ENCODE assay signal across 9 mouse cellular contexts in the genomic region with DNA sequence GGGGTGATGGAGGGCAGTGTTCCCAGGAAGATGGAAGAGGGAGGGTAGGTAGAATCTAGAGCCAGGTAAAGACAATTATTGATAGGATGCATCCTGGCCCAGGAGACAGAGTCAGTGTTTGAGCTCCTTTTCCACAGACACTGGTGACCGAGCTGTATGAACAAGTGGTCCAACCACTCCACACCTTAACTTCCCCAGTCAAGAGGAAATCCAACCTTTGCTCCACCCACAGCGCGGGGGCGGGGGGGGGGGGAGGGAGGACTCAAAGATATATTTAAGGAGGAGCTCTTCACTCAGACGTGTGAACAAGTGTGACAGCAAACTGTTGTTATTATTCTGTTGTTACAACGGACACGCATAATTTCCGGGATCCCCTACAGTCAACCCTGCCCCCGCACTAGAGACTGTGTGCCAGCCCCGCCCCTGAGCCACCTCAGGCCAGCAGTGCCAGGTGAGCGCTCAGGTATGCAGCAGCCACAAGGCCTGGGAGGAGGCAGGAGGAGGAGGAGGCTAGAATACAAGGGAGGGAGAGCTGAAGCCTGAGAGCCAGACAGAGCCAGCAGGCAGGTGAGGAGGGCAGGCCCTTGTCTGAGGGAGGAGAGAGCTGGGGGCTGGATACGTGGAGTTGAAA. TPM values are rescaled to one million over a fixed set of nuclear protein-coding genes. Genes with fewer than 3 reads are reported as not detected.
A peak's percentile ranks its signal among the peaks of the same experiment; 100 is the strongest.
DNase-seq lines count a peak whose midpoint lies in the region; ATAC-seq and TF ChIP-seq lines count a peak whose summit lies in the region.
"Had no signal": no experiment of that assay in that cellular context is flagged by ENCODE, and none has a peak within 500 bp of the region (broad histone marks: within the 10 kb centered on the region; RNA-seq: fewer than 3 reads in every experiment).

No protein-coding gene starts in this region.

- ATAC-seq in heart, embryonic 13.5 days (ENCODE audit: extremely low read depth, insufficient number of reproducible peaks, low FRiP score, low TSS enrichment) = peak; percentile 2; the same call in 1 of the 2 replicates
- ATAC-seq in heart, embryonic 12.5 days (ENCODE audit: insufficient number of reproducible peaks, low FRiP score) = no peak
- ATAC-seq in intestine, embryonic 15.5 days = peak; percentile 92
- ATAC-seq in stomach, embryonic 14.5 days (ENCODE audit: insufficient number of reproducible peaks, insufficient read depth, low FRiP score, low read depth) = peak; percentile 88
- ATAC-seq in forebrain, embryonic 15.5 days (replicated peaks) = no peak

- no peak for TF ChIP-seq CTCF in lung, adult 2 months (IDR thresholded peaks at IDR 0.05; ENCODE audit: insufficient read depth, low read length)

- no peak overlapping the region for H3K27ac ChIP-seq in heart, embryonic 13.5 days (replicated peaks)
- no peak overlapping the region for H3K27ac ChIP-seq in heart, embryonic 12.5 days (ENCODE audit: poor library complexity, severe bottlenecking)
- no peak overlapping the region for H3K27ac ChIP-seq in intestine, embryonic 15.5 days
- H3K27ac ChIP-seq in stomach, embryonic 14.5 days (ENCODE audit: low read length) = peak overlapping the region; percentile 75
- H3K27ac ChIP-seq in forebrain, embryonic 15.5 days (replicated peaks) = no peak overlapping the region

- H3K9me3 ChIP-seq in heart, embryonic 13.5 days = no peaks in the 10 kb centered on the region
- no peaks in the 10 kb centered on the region for H3K9me3 ChIP-seq in heart, embryonic 12.5 days (replicated peaks)
- H3K9me3 ChIP-seq in intestine, embryonic 15.5 days = no peaks in the 10 kb centered on the region
- no peaks in the 10 kb centered on the region for H3K9me3 ChIP-seq in stomach, embryonic 14.5 days (ENCODE audit: control insufficient read depth, low read depth, low read length)
- H3K9me3 ChIP-seq in forebrain, embryonic 15.5 days = no peaks in the 10 kb centered on the region
- H3K9me3 ChIP-seq: megakaryocyte, embryonic 14.5 days had no signal

- peaks cover 17% of the 10 kb centered on the region for H3K27me3 ChIP-seq in heart, embryonic 13.5 days (replicated peaks)
- peaks cover 16% of the 10 kb centered on the region for H3K27me3 ChIP-seq in heart, embryonic 12.5 days (replicated peaks)
- H3K27me3 ChIP-seq in intestine, embryonic 15.5 days (replicated peaks) = no peaks in the 10 kb centered on the region
- no peaks in the 10 kb centered on the region for H3K27me3 ChIP-seq in stomach, embryonic 14.5 days (ENCODE audit: control insufficient read depth, insufficient read depth, low read length)
- H3K27me3 ChIP-seq in forebrain, embryonic 15.5 days = no peaks in the 10 kb centered on the region

- TF ChIP-seq POLR2A in lung, adult 2 months (IDR thresholded peaks at IDR 0.05; ENCODE audit: borderline replicate concordance, extremely low read depth, low read depth, low read length) = peak; percentile 95; the same call in 1 of the 2 replicates

- no peak overlapping the region for H3K4me3 ChIP-seq in heart, embryonic 13.5 days
- no peak overlapping the region for H3K4me3 ChIP-seq in heart, embryonic 12.5 days
- no peak overlapping the region for H3K4me3 ChIP-seq in intestine, embryonic 15.5 days (replicated peaks)
- H3K4me3 ChIP-seq in lung, adult 2 months (replicated peaks; ENCODE audit: extremely low read depth, low read depth, low read length) = peak overlapping the region; percentile 43
- H3K4me3 ChIP-seq in stomach, embryonic 14.5 days (ENCODE audit: low read depth, low read length) = no peak overlapping the region
- no peak overlapping the region for H3K4me3 ChIP-seq in forebrain, embryonic 15.5 days
- H3K4me3 ChIP-seq: megakaryocyte, embryonic 14.5 days had no signal

- peak; percentile 83 for DNase-seq in lung, adult 2 months
- DNase-seq in adrenal gland, postnatal 25 days = no peak
- DNase-seq in cerebellum, postnatal 14 days = no peak

- WGBS in heart, embryonic 13.5 days = 8% methylated on average over 12 of the region's 12 CpGs
- WGBS in heart, embryonic 12.5 days = 9% methylated on average over 12 of the region's 12 CpGs
- WGBS in intestine, embryonic 15.5 days = 9% methylated on average over 12 of the region's 12 CpGs
- 8% methylated on average over 12 of the region's 12 CpGs for WGBS in lung, adult 2 months
- WGBS in stomach, embryonic 14.5 days = 7% methylated on average over 12 of the region's 12 CpGs
- WGBS in forebrain, embryonic 15.5 days = 22% methylated on average over 10 of the region's 12 CpGs

- no peak overlapping the region for H3K9ac ChIP-seq in heart, embryonic 13.5 days
- no peak overlapping the region; the same call in 1 of the 2 replicates for H3K9ac ChIP-seq in heart, embryonic 12.5 days
- H3K9ac ChIP-seq in intestine, embryonic 15.5 days = no peak overlapping the region
- H3K9ac ChIP-seq in stomach, embryonic 14.5 days (replicated peaks; ENCODE audit: low read depth, low read length) = no peak overlapping the region
- H3K9ac ChIP-seq in forebrain, embryonic 15.5 days (replicated peaks) = no peak overlapping the region

- H3K4me1 ChIP-seq in heart, embryonic 13.5 days = peaks cover 4% of the 10 kb centered on the region; the same call in 1 of the 2 replicates
- H3K4me1 ChIP-seq in heart, embryonic 12.5 days (replicated peaks) = peaks cover 5% of the 10 kb centered on the region; the same call in 1 of the 2 replicates
- peaks cover 8% of the 10 kb centered on the region; the same call in 1 of the 2 replicates for H3K4me1 ChIP-seq in intestine, embryonic 15.5 days (replicated peaks)
- H3K4me1 ChIP-seq in lung, adult 2 months (ENCODE audit: control insufficient read depth, insufficient read depth, low read length) = peaks cover 4% of the 10 kb centered on the region; the same call in 1 of the 2 replicates
- no peaks in the 10 kb centered on the region for H3K4me1 ChIP-seq in stomach, embryonic 14.5 days (ENCODE audit: control insufficient read depth, insufficient read depth, low read length)
- no peaks in the 10 kb centered on the region for H3K4me1 ChIP-seq in forebrain, embryonic 15.5 days

- H3K4me2 ChIP-seq in heart, embryonic 13.5 days = no peak overlapping the region
- no peak overlapping the region for H3K4me2 ChIP-seq in heart, embryonic 12.5 days
- H3K4me2 ChIP-seq in intestine, embryonic 15.5 days (replicated peaks) = peak overlapping the region; percentile 34
- peak overlapping the region; percentile 17 for H3K4me2 ChIP-seq in stomach, embryonic 14.5 days (replicated peaks; ENCODE audit: low read depth, low read length)
- no peak overlapping the region for H3K4me2 ChIP-seq in forebrain, embryonic 15.5 days (replicated peaks)

- no peaks in the 10 kb centered on the region for H3K36me3 ChIP-seq in heart, embryonic 13.5 days
- no peaks in the 10 kb centered on the region for H3K36me3 ChIP-seq in heart, embryonic 12.5 days
- H3K36me3 ChIP-seq in intestine, embryonic 15.5 days = no peaks in the 10 kb centered on the region
- no peaks in the 10 kb centered on the region for H3K36me3 ChIP-seq in stomach, embryonic 14.5 days (ENCODE audit: control insufficient read depth, insufficient read depth, low read length)
- H3K36me3 ChIP-seq in forebrain, embryonic 15.5 days = no peaks in the 10 kb centered on the region

RNA-seq across cellular contexts. Expression of gene Eps8l1, which starts 3.8 kb away (rescaled TPM):
- 3.3 and 4.2 TPM in 2 replicates for polyA plus RNA-seq in heart, embryonic 13.5 days (2015; fragmentation: Nextera tagmentation; extraction: Ambion mirVana)
- polyA plus RNA-seq in heart, embryonic 12.5 days (2016; fragmentation: Nextera tagmentation; extraction: Ambion mirVana) = 3.0 and 4.1 TPM in 2 replicates
- polyA plus RNA-seq in intestine, embryonic 15.5 days (2015; fragmentation: Nextera tagmentation; extraction: Ambion mirVana) = 3.4 and 3.9 TPM in 2 replicates
- polyA plus RNA-seq in lung, adult 2 months (2012; rRNA removed) = 32.7 and 44.8 TPM in 2 replicates
- 5.0 and 7.9 TPM in 2 replicates for polyA plus RNA-seq in stomach, embryonic 14.5 days (2014; fragmentation: Nextera tagmentation; extraction: Ambion mirVana)
- total RNA-seq in adrenal gland, postnatal 25 days (2021) = 8.0 and 10.1 TPM in 2 replicates
- polyA plus RNA-seq in forebrain, embryonic 15.5 days (2015; fragmentation: Nextera tagmentation; extraction: Ambion mirVana) = 7.0 TPM in 2 replicates

RNA-seq across cellular contexts. Expression of gene Rdh13, which starts 18.9 kb away (rescaled TPM):
- 24.7 and 29.9 TPM in 2 replicates for polyA plus RNA-seq in heart, embryonic 13.5 days (2015; fragmentation: Nextera tagmentation; extraction: Ambion mirVana)
- polyA plus RNA-seq in heart, embryonic 12.5 days (2016; fragmentation: Nextera tagmentation; extraction: Ambion mirVana) = 27.5 and 27.6 TPM in 2 replicates
- 28.7 and 28.9 TPM in 2 replicates for polyA plus RNA-seq in intestine, embryonic 15.5 days (2015; fragmentation: Nextera tagmentation; extraction: Ambion mirVana)
- 12.8 and 16.4 TPM in 2 replicates for polyA plus RNA-seq in lung, adult 2 months (2012; rRNA removed)
- polyA plus RNA-seq in stomach, embryonic 14.5 days (2014; fragmentation: Nextera tagmentation; extraction: Ambion mirVana) = 31.9 and 34.6 TPM in 2 replicates
- 17.3 and 19.0 TPM in 2 replicates for total RNA-seq in adrenal gland, postnatal 25 days (2021)
- polyA plus RNA-seq in forebrain, embryonic 15.5 days (2015; fragmentation: Nextera tagmentation; extraction: Ambion mirVana) = 34.8 and 37.3 TPM in 2 replicates

RNA-seq across cellular contexts. Expression of gene Ppp1r12c, which starts 37.2 kb away (rescaled TPM):
- polyA plus RNA-seq in heart, embryonic 13.5 days (2015; fragmentation: Nextera tagmentation; extraction: Ambion mirVana) = 29.2 and 33.9 TPM in 2 replicates
- polyA plus RNA-seq in heart, embryonic 12.5 days (2016; fragmentation: Nextera tagmentation; extraction: Ambion mirVana) = 50.2 and 53.9 TPM in 2 replicates
- polyA plus RNA-seq in intestine, embryonic 15.5 days (2015; fragmentation: Nextera tagmentation; extraction: Ambion mirVana) = 42.4 and 45.8 TPM in 2 replicates
- polyA plus RNA-seq in lung, adult 2 months (2012; rRNA removed) = 92.3 and 108 TPM in 2 replicates
- polyA plus RNA-seq in stomach, embryonic 14.5 days (2014; fragmentation: Nextera tagmentation; extraction: Ambion mirVana) = 47.2 and 61.0 TPM in 2 replicates
- 94.4 and 98.3 TPM in 2 replicates for total RNA-seq in adrenal gland, postnatal 25 days (2021)
- 48.4 and 50.3 TPM in 2 replicates for polyA plus RNA-seq in forebrain, embryonic 15.5 days (2015; fragmentation: Nextera tagmentation; extraction: Ambion mirVana)

RNA-seq across cellular contexts. Expression of gene Tnnt1, which starts 51.9 kb away (rescaled TPM):
- polyA plus RNA-seq in heart, embryonic 13.5 days (2015; fragmentation: Nextera tagmentation; extraction: Ambion mirVana) = 610 and 755 TPM in 2 replicates
- polyA plus RNA-seq in heart, embryonic 12.5 days (2016; fragmentation: Nextera tagmentation; extraction: Ambion mirVana) = 543 and 550 TPM in 2 replicates
- polyA plus RNA-seq in intestine, embryonic 15.5 days (2015; fragmentation: Nextera tagmentation; extraction: Ambion mirVana) = 21.3 and 27.1 TPM in 2 replicates
- polyA plus RNA-seq in lung, adult 2 months (2012; rRNA removed) = 0.81 and 0.89 TPM in 2 replicates
- 31.9 and 33.5 TPM in 2 replicates for polyA plus RNA-seq in stomach, embryonic 14.5 days (2014; fragmentation: Nextera tagmentation; extraction: Ambion mirVana)
- total RNA-seq in adrenal gland, postnatal 25 days (2021) = 0.94 and 2.2 TPM in 2 replicates
- polyA plus RNA-seq in forebrain, embryonic 15.5 days (2015; fragmentation: Nextera tagmentation; extraction: Ambion mirVana) = 2.5 and 2.6 TPM in 2 replicates

RNA-seq across cellular contexts. Expression of gene Tnni3, which starts 59.7 kb away (rescaled TPM):
- polyA plus RNA-seq in heart, embryonic 13.5 days (2015; fragmentation: Nextera tagmentation; extraction: Ambion mirVana) = 2,083 and 2,324 TPM in 2 replicates
- 1,739 and 1,749 TPM in 2 replicates for polyA plus RNA-seq in heart, embryonic 12.5 days (2016; fragmentation: Nextera tagmentation; extraction: Ambion mirVana)
- polyA plus RNA-seq in intestine, embryonic 15.5 days (2015; fragmentation: Nextera tagmentation; extraction: Ambion mirVana) = 2.2 and 3.0 TPM in 2 replicates
- polyA plus RNA-seq in lung, adult 2 months (2012; rRNA removed) = 428 and 438 TPM in 2 replicates
- 2.9 and 3.3 TPM in 2 replicates for polyA plus RNA-seq in stomach, embryonic 14.5 days (2014; fragmentation: Nextera tagmentation; extraction: Ambion mirVana)
- 0.85 TPM in 1 of 2 replicates, not detected in the other for total RNA-seq in adrenal gland, postnatal 25 days (2021)
- 1.8 and 1.9 TPM in 2 replicates for polyA plus RNA-seq in forebrain, embryonic 15.5 days (2015; fragmentation: Nextera tagmentation; extraction: Ambion mirVana)

Comparison
In these comparisons a context has a peak if more than half of its experiments do, and no peak if none do; other contexts are left out.
1. ATAC-seq: peak in heart, embryonic 13.5 days (single experiment), intestine, embryonic 15.5 days (single experiment) and stomach, embryonic 14.5 days (single experiment); none in heart, embryonic 12.5 days (single experiment) and forebrain, embryonic 15.5 days (single experiment).
2. H3K4me2 ChIP-seq: peak in intestine, embryonic 15.5 days (single experiment) and stomach, embryonic 14.5 days (single experiment); none in heart, embryonic 13.5 days (single experiment), heart, embryonic 12.5 days (single experiment) and forebrain, embryonic 15.5 days (single experiment).